Mouse (Mus musculus) liver, adult (tissue): ENCODE results near the gene Plxdc1.

Experiments used
- GATA4 ChIP-seq: IDR thresholded peaks from 2 replicates; pipeline ENCODE4 v1.6.1; 2014; ENCODE audit warnings: mild to moderate bottlenecking, low read length; ENCODE audit not compliant: insufficient replicate concordance

The Plxdc1 gene

GRCm38 (mm10) chr11:97985727-97986677 lies at the start of gene Plxdc1:
Gene Plxdc1, minus strand, starts transcription at chr11:97986444.
- no peak for TF ChIP-seq GATA4

- no peak for TF ChIP-seq GATA4
Observed at GRCm38 (mm10) chr11:98035977-98036377, 49.7 kb upstream of the Plxdc1 start.

- no peak for TF ChIP-seq GATA4
Observed at GRCm38 (mm10) chr11:98034840-98035239, 48.6 kb upstream of the Plxdc1 start.

- no peak for TF ChIP-seq GATA4
Observed at GRCm38 (mm10) chr11:98034061-98034460, 47.8 kb upstream of the Plxdc1 start.

- no peak for TF ChIP-seq GATA4
Observed at GRCm38 (mm10) chr11:98031443-98031770, 45.2 kb upstream of the Plxdc1 start.

- TF ChIP-seq GATA4 = no peak
Observed at GRCm38 (mm10) chr11:98030701-98031442, 44.6 kb upstream of the Plxdc1 start.

GRCm38 (mm10) chr11:98027785-98028184 lies 41.5 kb upstream of the Plxdc1 start:
- TF ChIP-seq GATA4 = no peak

GRCm38 (mm10) chr11:98027297-98027688 lies 41.0 kb upstream of the Plxdc1 start:
- TF ChIP-seq GATA4 = no peak

- 0 out of 2 replicates have a peak, but pooled peaks have one; percentile 15 for TF ChIP-seq GATA4
Observed at GRCm38 (mm10) chr11:98026570-98027296, 40.5 kb upstream of the Plxdc1 start, which contains the start of gene Rpl19. Gene Rpl19, plus strand, starts transcription at chr11:98026710.

- TF ChIP-seq GATA4 = peak; percentile 85; the same call in 1 of the 2 replicates
Observed at GRCm38 (mm10) chr11:98026248-98026569, 40.0 kb upstream of the Plxdc1 start.

GRCm38 (mm10) chr11:98024516-98024915 lies 38.3 kb upstream of the Plxdc1 start:
- no peak for TF ChIP-seq GATA4

GRCm38 (mm10) chr11:98022555-98023371 lies 36.5 kb upstream of the Plxdc1 start, which contains the start of gene Cacnb1:
Gene Cacnb1, minus strand, starts transcription at chr11:98023034.
- no peak for TF ChIP-seq GATA4

- TF ChIP-seq GATA4 = no peak
Observed at GRCm38 (mm10) chr11:98022253-98022554, 36.0 kb upstream of the Plxdc1 start.

GRCm38 (mm10) chr11:98021565-98022252 lies 35.5 kb upstream of the Plxdc1 start:
- TF ChIP-seq GATA4 = no peak
